Mouse (Mus musculus) kidney, postnatal 10 days (tissue): Measurements from ENCODE around the gene Acbd6.

Experiments
- DNase-seq: peaks from one replicate; pipeline ENCODE4 v3.0.0; 2021; ENCODE audit warnings: mixed read lengths

Gene Acbd6

DNA sequence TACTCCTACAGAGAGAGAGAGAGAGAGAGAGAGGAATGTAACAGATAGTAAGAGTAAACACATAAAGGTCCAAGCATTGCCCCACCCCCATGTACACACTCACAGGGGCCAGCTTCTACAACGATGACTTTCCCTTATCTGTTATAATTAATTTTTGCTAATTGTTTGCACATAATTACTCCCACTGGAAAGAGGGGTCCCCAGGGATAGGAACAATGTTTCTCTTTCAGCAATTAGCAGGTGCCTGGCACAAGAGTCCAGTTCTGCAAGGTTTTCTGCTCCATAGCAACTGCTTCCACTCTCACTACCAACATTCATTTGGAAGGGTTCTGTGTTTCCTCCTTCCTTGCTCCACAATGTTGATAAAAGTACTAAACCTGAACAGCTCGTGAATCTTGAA is 168.0 kb downstream of the Acbd6 start:
- no peak for DNase-seq

DNA sequence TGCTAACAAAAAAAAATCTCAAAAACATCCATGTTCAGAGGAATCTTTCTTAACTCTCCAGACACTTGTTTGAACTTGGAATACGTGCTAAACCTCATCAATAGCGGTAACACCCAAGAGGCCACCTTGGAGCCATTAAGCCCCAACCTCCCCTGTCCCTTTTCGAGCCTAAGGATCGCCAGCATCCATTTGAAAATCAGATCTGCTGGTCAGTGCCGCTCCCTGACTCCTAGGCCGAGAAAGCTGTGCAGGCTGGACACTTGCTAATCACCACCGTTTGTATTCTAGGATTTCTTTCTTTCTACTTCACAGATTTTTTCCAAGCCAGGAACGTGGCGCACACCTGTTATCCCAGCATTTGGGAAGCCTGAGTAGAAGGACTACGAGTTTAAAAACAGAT is 169.9 kb downstream of the Acbd6 start:
- no peak for DNase-seq

DNA sequence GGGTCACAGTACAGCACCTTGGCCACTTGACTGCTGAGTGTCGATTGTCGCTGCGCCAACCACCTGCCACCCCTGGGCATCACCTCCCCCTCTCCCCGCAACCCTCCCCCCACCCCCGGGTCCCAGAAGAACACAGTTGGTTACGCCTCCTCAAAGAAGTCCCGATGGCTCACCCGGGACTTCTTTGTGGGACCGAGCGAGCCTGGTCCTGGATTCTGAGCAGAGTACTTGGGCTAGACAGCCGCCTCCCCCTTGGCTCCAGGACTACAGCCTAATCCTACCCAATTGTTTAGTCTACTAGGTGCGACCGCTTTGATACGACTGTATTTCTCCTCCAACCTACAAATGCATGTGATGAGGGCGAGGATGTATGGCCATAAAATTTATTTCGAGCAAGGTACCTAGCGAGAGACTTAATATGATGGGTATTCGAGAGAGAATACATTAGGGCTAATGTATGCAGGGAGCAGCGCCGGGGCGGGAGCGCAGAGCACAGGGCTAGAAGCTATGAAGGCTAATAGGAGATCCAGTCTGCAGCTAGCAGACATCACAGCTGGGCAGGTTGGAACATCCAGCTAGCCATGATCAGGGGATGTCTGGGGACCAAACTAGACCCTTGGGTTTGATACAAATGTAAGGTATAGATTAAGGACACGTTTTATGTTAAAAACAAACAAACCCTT is 171.3 kb downstream of the Acbd6 start:
- no peak for DNase-seq

DNA sequence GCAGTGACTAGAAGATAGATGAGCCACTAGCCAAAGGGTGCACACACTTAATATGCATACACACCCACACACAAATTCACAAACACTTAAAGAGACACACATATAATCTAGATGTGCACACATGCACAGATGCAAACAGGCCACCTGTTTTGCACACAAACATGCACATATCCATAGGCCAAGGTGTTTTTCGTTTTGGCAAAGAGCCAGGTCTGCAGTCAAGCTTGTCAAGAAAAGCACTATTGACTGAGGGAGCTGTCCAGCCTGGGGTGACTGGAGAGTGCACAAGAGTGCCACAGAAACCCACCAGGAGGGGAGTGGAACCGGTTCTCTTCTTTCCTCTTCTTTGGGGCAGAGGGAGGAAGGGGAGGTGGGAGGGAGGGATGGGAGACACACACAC is 173.2 kb downstream of the Acbd6 start:
- peak; percentile 36 for DNase-seq

DNA sequence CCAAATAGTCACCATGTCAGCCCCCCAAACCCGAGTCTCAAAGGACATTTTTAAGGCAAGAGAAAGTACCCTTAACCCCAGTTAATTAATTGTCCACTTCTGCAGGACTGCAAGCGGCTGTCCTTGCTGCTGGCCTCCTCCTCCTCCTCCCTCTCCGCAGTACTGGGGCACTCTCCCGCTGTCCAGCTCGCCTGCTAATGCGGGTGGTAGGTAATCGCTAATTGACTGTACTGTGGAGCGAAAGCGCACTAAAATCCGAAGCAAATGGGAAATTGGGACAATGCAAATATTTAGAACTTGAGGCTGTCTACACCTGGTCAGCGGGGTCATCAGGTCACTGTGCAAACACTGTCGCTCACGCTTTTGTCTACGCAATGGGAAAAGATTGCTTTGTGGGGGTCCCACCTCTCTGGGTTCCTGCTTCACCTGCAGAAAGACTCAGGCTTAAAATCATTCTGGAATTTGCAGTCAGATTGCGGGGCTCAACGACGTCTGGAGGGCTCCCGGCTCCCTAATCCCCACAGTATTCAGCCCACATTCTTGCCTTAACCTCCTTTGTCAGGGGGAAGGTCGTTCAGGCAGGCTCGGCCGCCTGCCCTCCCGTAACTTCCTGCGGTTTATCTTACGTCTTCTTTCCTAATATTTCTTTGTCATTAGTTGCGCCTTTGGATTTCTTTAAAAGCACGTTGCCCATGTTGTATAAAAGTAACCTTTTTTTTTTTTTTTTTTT is 178.3 kb downstream of the Acbd6 start:
- no peak for DNase-seq

DNA sequence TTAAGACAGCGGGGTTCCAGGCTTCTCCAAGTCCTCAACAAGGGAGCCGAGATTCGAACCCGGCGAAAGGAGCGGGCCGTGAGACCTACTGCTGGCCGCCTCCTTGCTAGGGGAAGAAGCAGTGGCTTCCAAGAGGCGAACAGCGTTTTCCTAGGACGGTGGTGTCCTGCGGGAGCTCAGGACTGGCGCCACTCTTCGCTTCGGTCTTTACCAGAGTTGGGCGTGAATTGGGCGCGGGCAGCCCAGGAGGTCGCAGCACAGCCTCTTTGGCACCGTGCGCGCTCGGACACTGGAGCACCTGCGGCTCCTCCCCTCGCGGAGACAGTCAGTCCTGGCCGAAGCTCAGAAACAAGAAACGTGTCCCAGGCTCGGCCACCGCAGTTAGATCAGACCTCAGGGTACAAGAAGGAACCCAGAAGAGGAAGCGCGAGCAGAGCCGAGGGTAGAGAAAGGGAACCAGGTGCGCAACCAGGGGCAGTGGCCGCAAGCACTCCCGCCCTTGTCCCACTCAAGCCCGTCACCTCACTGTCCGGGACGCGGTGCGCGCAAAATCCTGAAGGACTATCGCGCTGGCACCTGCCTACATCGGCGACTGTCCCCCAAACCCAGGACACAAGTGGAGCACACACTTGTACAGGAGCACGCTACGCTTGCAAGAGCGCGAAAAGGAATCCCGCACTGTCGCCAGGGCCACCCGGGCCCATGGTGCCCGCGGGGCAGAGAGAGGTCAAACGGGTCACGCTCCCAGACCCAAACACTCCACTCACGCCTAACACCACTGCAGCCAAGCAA is 179.3 kb downstream of the Acbd6 start:
- peak; percentile 14 for DNase-seq

DNA sequence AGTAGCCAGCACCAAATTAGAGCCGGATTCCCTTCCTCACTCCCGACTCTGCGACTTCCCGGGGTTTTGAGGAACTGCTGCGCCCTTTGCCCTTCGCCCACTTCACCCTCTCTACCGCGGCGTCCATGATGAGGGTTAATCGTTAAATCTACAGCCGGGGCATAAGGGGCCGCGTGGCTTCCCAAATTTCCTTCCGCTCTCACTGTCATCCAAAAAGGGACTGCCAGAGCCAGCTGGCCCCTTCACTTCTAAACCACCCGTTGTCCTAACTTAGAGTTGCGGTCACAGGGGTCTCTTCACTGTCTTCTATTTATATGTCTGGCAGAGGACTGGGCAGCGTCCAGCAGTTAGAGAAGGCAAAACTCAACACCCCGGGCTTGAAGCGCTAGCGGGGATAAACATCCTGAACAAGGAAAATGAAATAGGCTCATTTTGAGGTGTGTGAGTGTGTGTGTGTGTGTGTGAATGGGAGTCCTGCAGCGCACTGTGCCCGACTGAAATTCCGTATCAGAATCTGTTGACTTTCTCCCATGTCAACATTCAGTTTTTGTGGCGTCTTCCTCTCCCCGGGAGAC is 180.0 kb downstream of the Acbd6 start:
- no peak for DNase-seq
